Mouse (Mus musculus): ENCODE measurements around the gene Nhsl1. TPM values are rescaled to one million over a fixed set of nuclear protein-coding genes. Genes with fewer than 3 reads are reported as not detected.

The Nhsl1 gene
- polyA plus RNA-seq, 1 experiment: 3.0 TPM

GRCm38 (mm10) chr10:18360175-18360574, 41.4 kb downstream of the Nhsl1 start:
- TF ChIP-seq MAX (IDR thresholded peaks at IDR 0.05): no peak
- TF ChIP-seq CEBPB (IDR thresholded peaks at IDR 0.05; ENCODE audit: low read depth): no peak
- TF ChIP-seq MYOD1 (IDR thresholded peaks at IDR 0.05; ENCODE audit: control insufficient read depth, insufficient read length, low read depth): no peak
- TF ChIP-seq FOSL1 (IDR thresholded peaks at IDR 0.05; ENCODE audit: insufficient read depth, low read length, poor library complexity, severe bottlenecking): no peak
- no peak for TF ChIP-seq CTCF (IDR thresholded peaks at IDR 0.05; ENCODE audit: control insufficient read depth, insufficient read depth, insufficient read length)
- no peak for TF ChIP-seq MYOG (IDR thresholded peaks at IDR 0.05; ENCODE audit: control insufficient read depth, extremely low read depth, insufficient read length)
- no peak for TF ChIP-seq USF1 (IDR thresholded peaks at IDR 0.05; ENCODE audit: low read depth)
- no peaks in the 10 kb centered on the region for H3K79me2 ChIP-seq (ENCODE audit: control insufficient read depth, insufficient read depth)
- H3ac ChIP-seq (ENCODE audit: control insufficient read depth, insufficient read length, low read depth): no peak overlapping the region
- H3K79me3 ChIP-seq (ENCODE audit: low read depth): no peaks in the 10 kb centered on the region
- H3K4me3 ChIP-seq (ENCODE audit: insufficient read depth, poor library complexity, severe bottlenecking): no peak overlapping the region
- H3K27me3 ChIP-seq (ENCODE audit: control insufficient read depth, insufficient read depth, insufficient read length): no peaks in the 10 kb centered on the region
- H3K36me3 ChIP-seq (ENCODE audit: control insufficient read depth, insufficient read depth): no peaks in the 10 kb centered on the region

- no peak overlapping the region for H3ac ChIP-seq (ENCODE audit: control insufficient read depth, insufficient read length, low read depth)
- H3K27me3 ChIP-seq (ENCODE audit: control insufficient read depth, insufficient read depth, insufficient read length): no peaks in the 10 kb centered on the region
- H3K79me3 ChIP-seq (ENCODE audit: low read depth): no peaks in the 10 kb centered on the region
- no peaks in the 10 kb centered on the region for H3K36me3 ChIP-seq (ENCODE audit: control insufficient read depth, insufficient read depth)
- no peak overlapping the region for H3K4me3 ChIP-seq (ENCODE audit: insufficient read depth, poor library complexity, severe bottlenecking)
- H3K79me2 ChIP-seq (ENCODE audit: control insufficient read depth, insufficient read depth): no peaks in the 10 kb centered on the region
- TF ChIP-seq CTCF (IDR thresholded peaks at IDR 0.05; ENCODE audit: control insufficient read depth, insufficient read depth, insufficient read length): no peak
- TF ChIP-seq MYOD1 (IDR thresholded peaks at IDR 0.05; ENCODE audit: control insufficient read depth, insufficient read length, low read depth): no peak
- TF ChIP-seq MYOG (IDR thresholded peaks at IDR 0.05; ENCODE audit: control insufficient read depth, extremely low read depth, insufficient read length): no peak
- TF ChIP-seq FOSL1 (IDR thresholded peaks at IDR 0.05; ENCODE audit: insufficient read depth, low read length, poor library complexity, severe bottlenecking): no peak
- no peak for TF ChIP-seq MAX (IDR thresholded peaks at IDR 0.05)
- no peak for TF ChIP-seq CEBPB (IDR thresholded peaks at IDR 0.05; ENCODE audit: low read depth)
- no peak for TF ChIP-seq USF1 (IDR thresholded peaks at IDR 0.05; ENCODE audit: low read depth)
Observed at GRCm38 (mm10) chr10:18365432-18365831, 46.6 kb downstream of the Nhsl1 start.

- H3K79me3 ChIP-seq (ENCODE audit: low read depth): no peaks in the 10 kb centered on the region
- H3K79me2 ChIP-seq (ENCODE audit: control insufficient read depth, insufficient read depth): no peaks in the 10 kb centered on the region
- no peaks in the 10 kb centered on the region for H3K36me3 ChIP-seq (ENCODE audit: control insufficient read depth, insufficient read depth)
- H3K27me3 ChIP-seq (ENCODE audit: control insufficient read depth, insufficient read depth, insufficient read length): no peaks in the 10 kb centered on the region
- H3K4me3 ChIP-seq (ENCODE audit: insufficient read depth, poor library complexity, severe bottlenecking): no peak overlapping the region
- no peak overlapping the region for H3ac ChIP-seq (ENCODE audit: control insufficient read depth, insufficient read length, low read depth)
- TF ChIP-seq FOSL1 (IDR thresholded peaks at IDR 0.05; ENCODE audit: insufficient read depth, low read length, poor library complexity, severe bottlenecking) (no peak), CEBPB (IDR thresholded peaks at IDR 0.05; ENCODE audit: low read depth) (no peak), MAX (IDR thresholded peaks at IDR 0.05) (no peak), USF1 (IDR thresholded peaks at IDR 0.05; ENCODE audit: low read depth) (no peak), CTCF (IDR thresholded peaks at IDR 0.05; ENCODE audit: control insufficient read depth, insufficient read depth, insufficient read length) (no peak), MYOD1 (IDR thresholded peaks at IDR 0.05; ENCODE audit: control insufficient read depth, insufficient read length, low read depth) (no peak), MYOG (IDR thresholded peaks at IDR 0.05; ENCODE audit: control insufficient read depth, extremely low read depth, insufficient read length) (no peak)
Observed at GRCm38 (mm10) chr10:18366697-18367096, 47.9 kb downstream of the Nhsl1 start.

- TF ChIP-seq MYOG (IDR thresholded peaks at IDR 0.05; ENCODE audit: control insufficient read depth, extremely low read depth, insufficient read length) (no peak), CTCF (IDR thresholded peaks at IDR 0.05; ENCODE audit: control insufficient read depth, insufficient read depth, insufficient read length) (no peak)
- Histone ChIP-seq H3K79me3 (ENCODE audit: low read depth) (no peaks in the 10 kb centered on the region), H3K27me3 (ENCODE audit: control insufficient read depth, insufficient read depth, insufficient read length) (no peaks in the 10 kb centered on the region), H3K36me3 (ENCODE audit: control insufficient read depth, insufficient read depth) (no peaks in the 10 kb centered on the region), H3K4me3 (ENCODE audit: insufficient read depth, poor library complexity, severe bottlenecking) (no peak overlapping the region), H3K79me2 (ENCODE audit: control insufficient read depth, insufficient read depth) (no peaks in the 10 kb centered on the region), H3ac (ENCODE audit: control insufficient read depth, insufficient read length, low read depth) (no peak overlapping the region)
Observed at GRCm38 (mm10) chr10:18368111-18368510, 49.3 kb downstream of the Nhsl1 start.

GRCm38 (mm10) chr10:18370475-18371286, 51.9 kb downstream of the Nhsl1 start:
- H3K27me3 ChIP-seq (ENCODE audit: control insufficient read depth, insufficient read depth, insufficient read length): no peaks in the 10 kb centered on the region
- H3K79me2 ChIP-seq (ENCODE audit: control insufficient read depth, insufficient read depth): no peaks in the 10 kb centered on the region
- no peaks in the 10 kb centered on the region for H3K79me3 ChIP-seq (ENCODE audit: low read depth)
- no peak overlapping the region for H3K4me3 ChIP-seq (ENCODE audit: insufficient read depth, poor library complexity, severe bottlenecking)
- TF ChIP-seq MYOG (IDR thresholded peaks at IDR 0.05; ENCODE audit: control insufficient read depth, extremely low read depth, insufficient read length): no peak
- no peaks in the 10 kb centered on the region for H3K36me3 ChIP-seq (ENCODE audit: control insufficient read depth, insufficient read depth)
- H3ac ChIP-seq (ENCODE audit: control insufficient read depth, insufficient read length, low read depth): no peak overlapping the region

GRCm38 (mm10) chr10:18371866-18372265, 53.1 kb downstream of the Nhsl1 start:
- no peak overlapping the region for H3K4me3 ChIP-seq (ENCODE audit: insufficient read depth, poor library complexity, severe bottlenecking)
- no peak for TF ChIP-seq CTCF (IDR thresholded peaks at IDR 0.05; ENCODE audit: control insufficient read depth, insufficient read depth, insufficient read length)
- no peak for TF ChIP-seq USF1 (IDR thresholded peaks at IDR 0.05; ENCODE audit: low read depth)
- no peak for TF ChIP-seq CEBPB (IDR thresholded peaks at IDR 0.05; ENCODE audit: low read depth)
- TF ChIP-seq MYOD1 (IDR thresholded peaks at IDR 0.05; ENCODE audit: control insufficient read depth, insufficient read length, low read depth): no peak
- TF ChIP-seq FOSL1 (IDR thresholded peaks at IDR 0.05; ENCODE audit: insufficient read depth, low read length, poor library complexity, severe bottlenecking): no peak
- TF ChIP-seq MYOG (IDR thresholded peaks at IDR 0.05; ENCODE audit: control insufficient read depth, extremely low read depth, insufficient read length): no peak

More at GRCm38 (mm10) chr10:18371866-18372265, 53.1 kb downstream of the Nhsl1 start:
- H3ac ChIP-seq (ENCODE audit: control insufficient read depth, insufficient read length, low read depth): no peak overlapping the region
- H3K79me2 ChIP-seq (ENCODE audit: control insufficient read depth, insufficient read depth): no peaks in the 10 kb centered on the region
- H3K79me3 ChIP-seq (ENCODE audit: low read depth): no peaks in the 10 kb centered on the region
- no peaks in the 10 kb centered on the region for H3K27me3 ChIP-seq (ENCODE audit: control insufficient read depth, insufficient read depth, insufficient read length)
- H3K36me3 ChIP-seq (ENCODE audit: control insufficient read depth, insufficient read depth): no peaks in the 10 kb centered on the region

Data from C2C12 (cell line).